Mouse (Mus musculus): Measurements from ENCODE around the gene Lilra6.
"Not testable (repeated sequence)": the region's sequence is repeated elsewhere in the genome, so short reads cannot be mapped to it uniquely, and the experiment has no call there.

- TF ChIP-seq CTCF (IDR thresholded peaks at IDR 0.05; ENCODE audit: borderline replicate concordance, extremely low read depth, insufficient read depth, insufficient read length); POLR2A (IDR thresholded peaks at IDR 0.05; ENCODE audit: borderline replicate concordance, extremely low read depth, insufficient read depth, insufficient read length, poor library complexity, severe bottlenecking): not testable (repeated sequence)
These were observed 20.2 kb upstream of the Lilra6 start for GRCm38 (mm10) chr7:3935473-3935872.
